Mouse (Mus musculus) left cerebral cortex, adult 18-20 months (tissue): Measurements from ENCODE around the gene Plcb1. TPM values are rescaled to one million over a fixed set of nuclear protein-coding genes. Genes with fewer than 3 reads are reported as not detected.

Experiments
- DNase-seq, 2 experiments: peaks; one replicate each; pipeline ENCODE4 v3.0.0; 2021 to 2022; ENCODE audit warnings: low spot score in 2 of 2, mixed read lengths in 1 of 2
- total RNA-seq, 2 experiments: library from RNA; stranded (reverse); gene quantifications; 2 replicates each; pipeline ENCODE4 v1.2.3; 2021

Gene Plcb1
- total RNA-seq, 2 experiments from 2014 or later = 166 to 177 TPM

- no peak for DNase-seq
These were observed 612.1 kb downstream of the Plcb1 start for GRCm38 (mm10) chr2:135397970-135398369.

GRCm38 (mm10) chr2:135399760-135400159, 613.9 kb downstream of the Plcb1 start:
- DNase-seq = no peak

GRCm38 (mm10) chr2:135402916-135403315, 617.0 kb downstream of the Plcb1 start:
- no peak for DNase-seq

- no peak for DNase-seq
These were observed 617.5 kb downstream of the Plcb1 start for GRCm38 (mm10) chr2:135403344-135403743.

DNA sequence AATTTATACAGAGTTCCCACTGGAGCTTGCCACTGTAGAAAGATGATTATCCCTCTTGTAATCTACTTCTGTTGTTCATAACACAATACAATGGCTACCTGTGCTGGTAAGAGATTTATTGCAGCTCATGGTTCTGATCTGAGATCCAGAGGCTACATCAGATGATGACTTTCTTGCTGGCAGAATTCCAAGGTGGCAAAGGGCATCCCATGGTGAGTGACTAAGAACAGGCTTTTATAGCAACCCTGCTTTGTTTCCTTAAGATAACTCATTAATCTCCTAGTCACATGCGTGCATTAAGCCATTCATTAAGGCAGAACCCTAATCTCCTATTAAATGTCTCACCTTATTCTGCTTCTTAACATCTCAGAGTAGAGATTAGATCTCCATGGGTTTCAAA, 618.2 kb downstream of the Plcb1 start:
- DNase-seq = no peak

GRCm38 (mm10) chr2:135409418-135410097, 623.7 kb downstream of the Plcb1 start:
- no peak for DNase-seq

DNA sequence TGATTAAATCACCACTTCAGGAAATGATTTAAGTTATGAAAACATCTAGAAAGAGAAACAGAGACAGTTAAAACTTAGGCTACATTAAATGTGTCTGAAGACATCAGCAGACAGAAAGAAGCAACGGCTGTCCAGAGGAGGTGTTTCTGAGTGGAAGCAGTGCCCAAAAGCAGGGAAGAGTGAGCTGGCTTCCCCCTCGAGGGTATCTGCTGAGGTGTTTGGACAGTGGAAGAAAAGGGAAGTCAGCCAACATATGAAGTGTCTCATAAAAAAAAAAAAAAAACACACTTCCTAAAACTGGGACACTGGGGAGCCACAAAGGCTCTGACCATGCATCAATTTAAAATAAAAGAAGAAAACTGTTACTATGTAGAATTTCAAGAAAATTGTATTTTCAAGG, 625.8 kb downstream of the Plcb1 start:
- no peak for DNase-seq

DNA sequence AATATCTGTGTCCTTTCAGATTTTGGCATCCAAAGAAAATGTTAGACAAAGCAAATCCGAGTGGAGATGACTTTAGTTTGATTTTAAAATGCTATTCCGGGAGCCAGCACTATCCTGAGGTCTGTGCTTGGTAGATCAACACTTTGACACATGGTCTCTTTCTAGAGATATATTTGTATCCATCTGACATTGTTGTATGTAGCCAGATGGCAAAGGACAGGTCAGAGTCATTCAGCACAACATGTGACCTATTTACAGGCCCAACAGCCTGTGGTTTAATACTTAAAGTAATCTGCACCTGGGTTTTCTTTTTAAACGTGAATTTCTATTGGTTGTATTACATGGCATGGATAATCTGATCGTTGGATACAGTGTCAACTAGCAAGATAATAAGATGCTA, 629.3 kb downstream of the Plcb1 start:
- no peak for DNase-seq

DNA sequence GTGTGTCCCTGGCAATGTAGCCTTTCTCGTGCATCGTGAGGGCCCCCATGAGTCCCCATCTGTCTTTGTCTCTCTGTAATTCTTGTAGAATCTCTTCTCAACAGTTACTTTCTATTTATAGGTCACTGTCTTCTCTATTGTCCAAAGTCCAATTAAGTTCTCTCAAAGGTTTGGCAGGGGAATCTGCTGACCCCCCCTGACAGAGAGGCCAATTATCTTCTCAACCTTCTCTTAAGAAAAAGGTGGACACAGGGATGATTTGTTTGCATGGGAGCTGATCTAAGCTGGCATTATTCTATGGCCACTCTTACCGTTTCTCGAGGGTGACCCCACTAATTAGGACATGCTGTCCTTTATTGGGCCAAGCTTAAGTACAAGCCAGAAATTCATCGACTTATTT, 633.4 kb downstream of the Plcb1 start:
- no peak for DNase-seq

- no peak for DNase-seq
These were observed 649.2 kb downstream of the Plcb1 start for GRCm38 (mm10) chr2:135434947-135435515.

DNA sequence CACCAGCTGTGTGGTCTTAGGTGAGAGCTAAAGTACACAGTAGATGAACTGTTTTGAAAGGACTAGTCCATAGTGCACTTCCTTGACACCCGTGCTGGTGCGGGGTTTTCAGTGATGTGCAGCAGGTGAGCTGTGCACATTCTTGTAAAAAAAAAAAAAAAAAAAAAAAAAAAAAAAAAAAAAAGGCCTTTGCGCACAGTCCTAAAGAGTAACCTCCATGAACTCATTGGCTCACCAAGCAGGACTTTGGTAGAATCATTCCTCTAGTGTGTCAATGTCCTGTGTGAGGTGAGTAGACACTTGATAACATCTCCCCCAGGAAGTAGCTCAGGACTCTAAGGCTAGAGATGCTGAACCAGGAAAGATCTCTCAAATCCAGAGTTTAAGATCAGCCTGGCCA, 653.2 kb downstream of the Plcb1 start:
- no peak for DNase-seq

DNA sequence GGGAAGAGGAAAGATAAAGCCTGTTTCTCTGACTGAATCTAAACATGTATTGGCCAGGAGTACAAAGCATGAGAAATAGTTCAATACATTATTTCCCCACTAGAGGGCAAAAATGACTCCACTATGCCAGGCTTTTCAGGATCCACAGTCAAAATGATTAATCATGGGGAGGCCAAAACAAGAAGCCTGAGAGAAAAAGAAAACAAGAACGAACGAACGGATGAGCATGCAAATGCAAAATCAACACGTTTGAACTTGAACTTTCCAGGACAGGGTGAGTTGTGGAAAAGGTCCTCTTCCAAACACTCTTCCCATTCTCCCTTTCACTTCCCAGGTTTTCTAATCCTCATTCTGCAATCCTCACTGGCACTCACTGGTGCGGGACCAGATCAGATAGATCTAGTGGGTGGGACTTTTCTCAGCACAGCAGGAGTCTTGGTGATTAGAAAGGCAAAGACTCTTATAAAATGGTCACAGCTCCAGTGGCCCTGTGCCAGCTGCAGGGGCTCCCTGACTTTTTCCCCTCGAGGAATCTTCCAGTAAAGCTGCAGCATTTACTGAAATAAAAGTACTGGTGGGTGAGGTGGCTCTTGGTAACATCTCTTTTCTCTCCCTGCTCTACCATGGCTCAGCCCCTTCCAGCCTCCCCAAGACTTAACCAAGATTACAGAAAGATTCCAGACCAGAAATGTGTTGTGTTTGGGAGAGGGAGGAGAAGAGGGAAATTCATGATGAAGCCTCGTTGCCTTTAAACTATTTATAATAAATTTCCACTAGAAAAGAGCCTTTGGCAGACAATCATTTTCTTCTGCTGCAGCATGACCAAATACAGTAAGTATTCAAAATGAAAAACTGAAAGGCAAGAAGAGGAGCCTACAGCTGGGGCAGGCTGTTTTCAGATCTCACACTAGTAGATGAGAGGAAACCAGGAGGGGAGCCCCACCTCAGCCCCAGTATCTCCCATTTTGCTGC, 654.0 kb downstream of the Plcb1 start:
- no peak for DNase-seq

GRCm38 (mm10) chr2:135453581-135453980, 667.7 kb downstream of the Plcb1 start:
- DNase-seq = no peak

- DNase-seq = no peak
These were observed 668.1 kb downstream of the Plcb1 start for GRCm38 (mm10) chr2:135454015-135454414.

DNA sequence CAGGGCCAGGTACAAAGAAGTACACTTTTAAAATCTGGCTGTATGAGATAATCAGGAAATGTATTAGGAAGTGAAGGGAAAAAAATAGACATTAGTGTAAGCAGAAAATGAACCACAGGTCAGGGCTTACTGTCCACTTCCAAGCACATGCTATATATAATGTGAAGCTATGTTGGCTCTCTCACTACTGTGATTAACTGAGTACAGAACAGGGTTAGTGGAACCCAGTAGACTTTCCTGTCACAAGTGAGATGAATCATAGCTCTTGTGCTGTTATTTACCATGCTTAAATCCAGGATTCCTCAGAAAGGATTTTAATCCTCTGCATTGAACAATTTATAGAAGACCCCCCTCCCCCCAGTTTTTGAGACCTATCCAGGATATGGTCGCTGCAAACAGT, 668.6 kb downstream of the Plcb1 start:
- no peak for DNase-seq

GRCm38 (mm10) chr2:135467895-135468294, 682.0 kb downstream of the Plcb1 start:
- no peak for DNase-seq

- DNase-seq = no peak
These were observed 688.2 kb downstream of the Plcb1 start for GRCm38 (mm10) chr2:135474107-135474506.

GRCm38 (mm10) chr2:135485248-135485647, 699.4 kb downstream of the Plcb1 start:
- DNase-seq = no peak

- DNase-seq = no peak
These were observed 702.4 kb downstream of the Plcb1 start for GRCm38 (mm10) chr2:135488277-135488676.

DNA sequence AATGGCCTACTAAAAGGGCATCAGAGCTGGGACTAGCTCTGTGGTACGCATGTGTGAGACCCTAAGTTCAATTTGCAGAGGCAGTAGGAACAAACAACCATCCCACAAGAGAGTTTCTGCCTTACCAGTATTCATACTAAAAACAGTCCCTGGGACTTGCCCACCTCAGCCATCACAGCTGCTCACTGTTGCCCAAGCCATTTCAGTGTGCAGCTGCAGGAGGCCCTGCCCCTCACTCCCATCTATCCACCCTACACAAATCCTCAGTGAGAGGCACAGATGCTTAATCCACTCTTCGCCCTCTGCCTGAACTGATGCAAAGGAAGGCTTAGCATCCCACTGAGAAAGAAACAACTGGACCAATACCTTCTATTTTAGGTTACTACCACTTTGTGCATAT, 703.3 kb downstream of the Plcb1 start:
- DNase-seq = no peak

GRCm38 (mm10) chr2:135492777-135493176, 706.9 kb downstream of the Plcb1 start:
- no peak for DNase-seq

- no peak for DNase-seq
These were observed 710.7 kb downstream of the Plcb1 start for GRCm38 (mm10) chr2:135496553-135496952.
